Mouse (Mus musculus): Measurements from ENCODE around the gene Pdrg1.

DNA sequence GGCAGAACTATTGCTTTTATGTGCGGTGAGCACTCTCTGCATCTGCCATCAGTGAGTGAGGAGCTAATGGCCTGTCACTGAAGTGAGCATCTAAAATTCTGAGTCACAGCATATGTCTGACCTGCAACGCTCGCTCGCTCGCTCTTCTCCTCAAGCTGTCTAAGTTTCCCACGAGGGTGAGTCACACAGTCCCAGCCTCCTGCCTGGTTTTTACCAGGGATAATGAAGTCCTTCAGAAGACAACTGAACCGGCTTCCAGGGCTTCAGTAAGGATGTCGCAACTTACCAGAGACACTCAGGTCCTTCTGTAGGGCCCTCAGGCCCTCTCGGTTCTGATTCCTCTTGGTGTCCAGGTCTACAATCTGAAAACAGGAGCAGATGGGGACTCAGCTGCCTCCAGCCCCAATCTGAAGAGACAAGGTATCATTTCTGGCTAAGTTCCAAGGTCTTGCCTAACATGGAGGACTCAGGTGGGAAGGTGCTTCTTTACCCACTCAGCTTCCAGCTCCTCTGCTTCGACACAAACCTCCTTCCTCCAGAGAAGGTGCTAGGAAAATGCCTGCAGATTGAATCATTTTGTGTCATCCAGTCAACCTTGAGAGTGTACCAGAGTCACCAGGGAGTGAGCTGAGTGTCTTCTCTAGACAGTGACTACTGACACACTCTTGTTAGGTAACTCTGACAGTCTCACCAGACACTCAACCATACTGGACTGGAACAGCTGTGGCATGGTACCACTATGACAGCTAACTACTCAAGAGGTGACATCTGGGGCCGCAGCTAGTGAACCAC, 1.3 kb downstream of the Pdrg1 start:
- no peak for TF ChIP-seq CTCF (IDR thresholded peaks at IDR 0.05)
- no peak for TF ChIP-seq EP300 (IDR thresholded peaks at IDR 0.05; ENCODE audit: insufficient read depth, low read depth, low read length)
